Mouse (Mus musculus) embryonic fibroblast, embryonic 13.5 days (primary cell): ENCODE measurements at regions not wholly inside any gene's neighbourhood (a gene's known extent, or its start where the extent isn't known, plus 50 kb on each side); places are given as distances from the start of the nearest gene placed in this dataset.

Source experiments
- H3K27ac ChIP-seq: 2 replicates; pipeline ENCODE4 v1.5.1; 2012; ENCODE audit warnings: low read length, control low read depth, inconsistent platforms; ENCODE audit not compliant: insufficient read depth
- H3K4me1 ChIP-seq: 2 replicates; pipeline ENCODE4 v1.6.1; 2011; ENCODE audit warnings: low read length; ENCODE audit not compliant: control insufficient read depth, insufficient read depth
- H3K4me3 ChIP-seq: 2 replicates; pipeline ENCODE4 v1.5.1; 2011; ENCODE audit warnings: mild to moderate bottlenecking, control low read depth, low read length; ENCODE audit not compliant: insufficient read depth
- CTCF ChIP-seq: IDR thresholded peaks from 2 replicates; pipeline ENCODE4 v1.5.1; 2011; ENCODE audit warnings: mild to moderate bottlenecking, control low read depth, low read length, moderate library complexity, borderline replicate concordance; ENCODE audit not compliant: insufficient read depth
- POLR2A ChIP-seq: IDR thresholded peaks from 2 replicates; pipeline ENCODE4 v1.6.1; 2011; ENCODE audit warnings: low read depth, mild to moderate bottlenecking, control low read depth, low read length, moderate library complexity

- Histone ChIP-seq H3K4me3 (no peak overlapping the region), H3K27ac (no peak overlapping the region), H3K4me1 (no peaks in the 10 kb centered on the region)
- TF ChIP-seq POLR2A (no peak), CTCF (no peak)
Measured at GRCm38 (mm10) chr1:126971777-126972421, 141.3 kb upstream of the Nckap5 start.

- no peak overlapping the region for H3K4me3 ChIP-seq
- no peaks in the 10 kb centered on the region for H3K4me1 ChIP-seq
- TF ChIP-seq CTCF = no peak
- TF ChIP-seq POLR2A = no peak
- no peak overlapping the region for H3K27ac ChIP-seq
Measured at GRCm38 (mm10) chr1:126971118-126971517, 140.5 kb upstream of the Nckap5 start.

GRCm38 (mm10) chr1:126966394-126966793 is 135.8 kb upstream of the Nckap5 start:
- Histone ChIP-seq H3K27ac (no peak overlapping the region), H3K4me1 (no peaks in the 10 kb centered on the region), H3K4me3 (no peak overlapping the region)
- TF ChIP-seq CTCF (no peak), POLR2A (no peak)

GRCm38 (mm10) chr1:126955839-126956720 is 125.5 kb upstream of the Nckap5 start:
- TF ChIP-seq CTCF (no peak), POLR2A (no peak)

GRCm38 (mm10) chr1:126947860-126948259 is 117.3 kb upstream of the Nckap5 start:
- Histone ChIP-seq H3K4me3 (no peak overlapping the region), H3K27ac (no peak overlapping the region), H3K4me1 (no peaks in the 10 kb centered on the region)
- TF ChIP-seq CTCF = no peak
- no peak for TF ChIP-seq POLR2A

More at GRCm38 (mm10) chr1:126955839-126956720, 125.5 kb upstream of the Nckap5 start:
- Histone ChIP-seq H3K27ac (no peak overlapping the region), H3K4me1 (no peaks in the 10 kb centered on the region), H3K4me3 (no peak overlapping the region)

- Histone ChIP-seq H3K4me1 (no peaks in the 10 kb centered on the region), H3K4me3 (no peak overlapping the region), H3K27ac (no peak overlapping the region)
- TF ChIP-seq CTCF (no peak), POLR2A (no peak)
Measured at GRCm38 (mm10) chr1:126932658-126933057, 102.1 kb upstream of the Nckap5 start.

GRCm38 (mm10) chr1:126931754-126932153 is 101.2 kb upstream of the Nckap5 start:
- Histone ChIP-seq H3K4me1 (no peaks in the 10 kb centered on the region), H3K4me3 (no peak overlapping the region), H3K27ac (no peak overlapping the region)
- TF ChIP-seq POLR2A = no peak
- peak; percentile 93 for TF ChIP-seq CTCF

- H3K4me3 ChIP-seq = no peak overlapping the region
- H3K27ac ChIP-seq = no peak overlapping the region
- no peak for TF ChIP-seq POLR2A
- TF ChIP-seq CTCF = no peak
- no peaks in the 10 kb centered on the region for H3K4me1 ChIP-seq
Measured at GRCm38 (mm10) chr1:126931093-126931492, 100.5 kb upstream of the Nckap5 start.

GRCm38 (mm10) chr1:126930611-126931010 is 100.0 kb upstream of the Nckap5 start:
- Histone ChIP-seq H3K4me3 (no peak overlapping the region), H3K27ac (no peak overlapping the region), H3K4me1 (no peaks in the 10 kb centered on the region)
- TF ChIP-seq POLR2A (no peak), CTCF (no peak)

GRCm38 (mm10) chr1:126929666-126930065 is 99.1 kb upstream of the Nckap5 start:
- Histone ChIP-seq H3K4me1 (0 out of 2 replicates have a peak, but pooled peaks cover 4% of the 10 kb centered on the region), H3K4me3 (no peak overlapping the region), H3K27ac (no peak overlapping the region)
- TF ChIP-seq POLR2A (no peak), CTCF (no peak)
